Mouse (Mus musculus) forebrain, postnatal 0 days (tissue): ENCODE results near the gene Ccdc43. TPM values are rescaled to one million over a fixed set of nuclear protein-coding genes. Genes with fewer than 3 reads are reported as not detected.

Source experiments
- ATAC-seq: fragments of 200-750 bp; cut with Nextera tagmentation; 2 replicates; pipeline ENCODE4 v1.8.0; 2017; ENCODE audit warnings: mild to moderate bottlenecking, moderate library complexity
- DNase-seq: peaks from one replicate; pipeline ENCODE4 v3.0.0-alpha.2; 2015
- H3K27ac ChIP-seq: fragments of 300-500 bp; sonication (generic); 2 replicates; pipeline ENCODE4 v1.5.1; 2014; ENCODE audit warnings: low read depth, mild to moderate bottlenecking, antibody characterized with exemption, low read length, moderate library complexity, mixed read lengths
- H3K27me3 ChIP-seq: fragments of 300-500 bp; sonication (generic); 2 replicates; pipeline ENCODE4 v1.6.1; 2014; ENCODE audit warnings: mild to moderate bottlenecking, low read length, mixed read lengths; ENCODE audit not compliant: insufficient read depth
- H3K36me3 ChIP-seq: fragments of 300-500 bp; sonication (generic); 2 replicates; pipeline ENCODE4 v1.6.1; 2014; ENCODE audit warnings: mild to moderate bottlenecking, moderate library complexity; ENCODE audit not compliant: insufficient read depth
- H3K4me1 ChIP-seq: fragments of 300-500 bp; sonication (generic); 2 replicates; pipeline ENCODE4 v1.6.1; 2014; ENCODE audit warnings: antibody characterized with exemption; ENCODE audit not compliant: insufficient read depth
- H3K4me2 ChIP-seq: fragments of 300-500 bp; sonication (generic); 2 replicates; pipeline ENCODE4 v1.6.1; 2014; ENCODE audit warnings: low read depth, mild to moderate bottlenecking, moderate library complexity
- H3K4me3 ChIP-seq: fragments of 300-500 bp; sonication (generic); 2 replicates; pipeline ENCODE4 v1.5.1; 2014; ENCODE audit warnings: low read depth, low read length, mixed read lengths
- H3K9ac ChIP-seq: fragments of 300-500 bp; sonication (generic); 2 replicates; pipeline ENCODE4 v1.6.1; 2014; ENCODE audit warnings: mild to moderate bottlenecking
- H3K9me3 ChIP-seq: fragments of 300-500 bp; sonication (generic); 2 replicates; pipeline ENCODE4 v1.6.1; 2016; ENCODE audit warnings: low read length
- CTCF ChIP-seq: sonication (generic); IDR thresholded peaks from 2 replicates; pipeline ENCODE4 v1.5.1; 2016; ENCODE audit warnings: antibody characterized with exemption, control low read depth, low read depth
- WGBS: fragments of 180-500 bp; shearing (Covaris S2); extraction: QIAGEN DNeasy Blood & Tissue Kit; methylation state at CpG from one replicate; pipeline ENCODE4 v1.1.7; 2014; 5-methylcytosine and 5-hydroxymethylcytosine counted together
- polyA plus RNA-seq: library from polyadenylated mRNA; unstranded; fragments of >200 nt; fragmentation: Nextera tagmentation; extraction: Ambion mirVana; gene quantifications from 2 replicates; pipeline ENCODE4 v1.2.1, GENCODE M21; 2015
- total RNA-seq: library from RNA; depleted of rRNA; stranded (reverse); fragments of >200 nt; gene quantifications from 2 replicates; pipeline ENCODE4 v1.2.3, GENCODE M21; 2014

Ccdc43 gene
- total and polyA plus RNA-seq, 2 experiments from 2014 or later: 33.6 to 36.6 TPM

GRCm38 (mm10) chr11:102739278-102739966 lies 41.8 kb upstream of the Ccdc43 start:
- DNase-seq: peak; percentile 94
- peak; percentile 88 for TF ChIP-seq CTCF
- H3K4me2 ChIP-seq: peak overlapping the region; percentile 51
- no peaks in the 10 kb centered on the region for H3K36me3 ChIP-seq
- peak overlapping the region; percentile 24; the same call in 1 of the 2 replicates for H3K4me3 ChIP-seq
- H3K9ac ChIP-seq: peak overlapping the region; percentile 56
- WGBS: 4% methylated on average over 20 of the region's 20 CpGs
- H3K9me3 ChIP-seq: no peaks in the 10 kb centered on the region
- 0 out of 2 replicates have a peak, but pooled peaks cover 6% of the 10 kb centered on the region for H3K4me1 ChIP-seq
- H3K27ac ChIP-seq: peak overlapping the region; percentile 79
- H3K27me3 ChIP-seq: no peaks in the 10 kb centered on the region
- peak; percentile 94 for ATAC-seq

DNA sequence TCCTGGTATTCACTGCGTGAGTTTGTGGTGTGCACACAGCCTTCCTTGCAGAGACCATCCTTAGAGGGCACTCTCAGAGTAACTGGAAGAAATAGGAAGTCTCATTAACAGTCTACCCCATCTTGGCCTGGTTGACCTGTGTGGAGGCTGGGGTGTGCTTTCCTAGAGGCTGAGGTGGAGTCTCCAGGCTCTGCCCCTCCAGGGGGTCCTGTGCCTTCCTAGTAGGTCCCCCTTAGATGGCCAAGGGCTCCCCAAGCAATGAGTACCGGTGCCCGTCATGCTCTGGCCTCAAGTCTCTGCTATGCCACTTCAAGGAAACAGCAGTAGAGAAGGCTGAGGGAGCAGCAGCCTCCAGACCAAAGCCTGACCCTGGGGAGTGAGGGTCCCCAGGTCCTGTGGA lies 40.5 kb upstream of the Ccdc43 start:
- Histone ChIP-seq H3K9ac (no peak overlapping the region), H3K9me3 (no peaks in the 10 kb centered on the region), H3K4me2 (no peak overlapping the region), H3K27ac (no peak overlapping the region), H3K36me3 (no peaks in the 10 kb centered on the region), H3K27me3 (no peaks in the 10 kb centered on the region), H3K4me3 (no peak overlapping the region), H3K4me1 (0 out of 2 replicates have a peak, but pooled peaks cover 6% of the 10 kb centered on the region)
- DNase-seq: no peak
- 75% methylated on average over 3 of the region's 3 CpGs for WGBS
- TF ChIP-seq CTCF: no peak
- no peak for ATAC-seq

DNA sequence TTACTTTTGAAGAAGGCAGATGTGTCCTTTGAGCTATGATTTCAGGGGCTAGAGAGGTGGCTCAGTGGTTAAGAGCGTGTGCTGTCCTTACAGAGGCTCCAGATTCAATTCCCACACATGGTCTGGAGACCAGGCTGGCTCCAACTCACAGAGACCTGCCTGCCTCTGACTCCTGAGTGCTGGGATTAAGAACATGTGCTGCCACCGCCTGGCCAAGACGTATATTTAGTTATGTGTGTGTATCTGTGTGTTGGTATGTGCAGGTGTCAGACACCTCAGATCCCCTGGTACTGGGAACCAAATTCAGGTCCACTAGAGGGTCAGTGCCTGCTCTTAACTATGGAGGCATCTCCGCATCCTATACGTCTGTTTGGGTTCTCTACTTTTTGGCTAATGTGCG lies 37.4 kb upstream of the Ccdc43 start:
- no peak overlapping the region for H3K27ac ChIP-seq
- H3K36me3 ChIP-seq: no peaks in the 10 kb centered on the region
- H3K4me3 ChIP-seq: no peak overlapping the region
- ATAC-seq (no peak), DNase-seq (no peak)
- no peaks in the 10 kb centered on the region for H3K9me3 ChIP-seq
- H3K9ac ChIP-seq: no peak overlapping the region
- H3K27me3 ChIP-seq: no peaks in the 10 kb centered on the region
- H3K4me1 ChIP-seq: 0 out of 2 replicates have a peak, but pooled peaks cover 6% of the 10 kb centered on the region
- no peak overlapping the region for H3K4me2 ChIP-seq
- TF ChIP-seq CTCF: no peak
- WGBS: 89% methylated on average over 6 of the region's 6 CpGs

DNA sequence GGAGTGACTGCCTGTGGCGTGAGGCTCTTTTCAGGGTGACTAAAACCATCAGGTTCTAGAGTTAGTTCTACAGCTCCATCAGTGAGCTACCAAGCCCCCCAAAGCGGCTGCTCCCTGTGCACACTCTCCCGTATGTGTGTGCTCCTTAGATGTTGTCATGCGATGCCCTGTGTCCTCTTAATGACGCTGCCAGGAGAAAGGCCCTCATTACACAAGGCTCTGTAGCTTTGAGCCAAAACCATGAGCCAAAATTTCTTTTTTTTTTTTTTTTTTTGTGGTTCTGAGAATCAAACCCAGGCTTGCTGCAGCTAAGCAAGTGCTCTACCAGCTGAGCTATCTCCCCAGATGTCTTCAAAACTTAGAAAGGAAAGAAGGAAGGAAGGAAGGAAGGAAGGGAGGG lies 35.6 kb upstream of the Ccdc43 start:
- Histone ChIP-seq H3K36me3 (no peaks in the 10 kb centered on the region), H3K4me2 (no peak overlapping the region), H3K27me3 (no peaks in the 10 kb centered on the region), H3K4me3 (no peak overlapping the region), H3K27ac (no peak overlapping the region), H3K9me3 (no peaks in the 10 kb centered on the region), H3K4me1 (no peaks in the 10 kb centered on the region), H3K9ac (no peak overlapping the region)
- DNase-seq (no peak), ATAC-seq (no peak)
- 57% methylated on average over 5 of the region's 5 CpGs for WGBS
- no peak for TF ChIP-seq CTCF

DNA sequence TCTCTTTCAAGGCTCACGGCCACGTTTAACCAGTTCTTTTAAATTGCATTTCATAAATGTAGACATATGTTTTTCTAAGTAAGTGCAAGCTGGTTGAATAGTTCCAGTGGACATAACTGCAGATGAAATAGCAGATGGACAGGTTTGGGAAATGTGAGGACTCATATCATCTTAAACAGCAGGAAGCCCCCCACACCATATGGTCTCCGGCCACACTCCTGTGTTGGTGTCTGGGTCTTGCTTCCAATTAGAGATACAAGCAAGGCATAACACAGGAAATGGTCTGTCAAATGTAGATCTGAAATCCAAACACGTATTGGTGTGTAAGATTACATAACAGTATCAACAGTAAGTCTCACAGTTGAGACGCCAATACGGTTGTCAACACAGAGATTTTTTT lies 33.8 kb upstream of the Ccdc43 start:
- no peaks in the 10 kb centered on the region for H3K36me3 ChIP-seq
- H3K9ac ChIP-seq: no peak overlapping the region
- H3K9me3 ChIP-seq: no peaks in the 10 kb centered on the region
- ATAC-seq: no peak
- no peak overlapping the region for H3K4me2 ChIP-seq
- 79% methylated on average over 6 of the region's 6 CpGs for WGBS
- no peak for TF ChIP-seq CTCF
- no peak overlapping the region for H3K27ac ChIP-seq
- no peaks in the 10 kb centered on the region for H3K27me3 ChIP-seq
- DNase-seq: no peak
- no peaks in the 10 kb centered on the region for H3K4me1 ChIP-seq
- H3K4me3 ChIP-seq: no peak overlapping the region

DNA sequence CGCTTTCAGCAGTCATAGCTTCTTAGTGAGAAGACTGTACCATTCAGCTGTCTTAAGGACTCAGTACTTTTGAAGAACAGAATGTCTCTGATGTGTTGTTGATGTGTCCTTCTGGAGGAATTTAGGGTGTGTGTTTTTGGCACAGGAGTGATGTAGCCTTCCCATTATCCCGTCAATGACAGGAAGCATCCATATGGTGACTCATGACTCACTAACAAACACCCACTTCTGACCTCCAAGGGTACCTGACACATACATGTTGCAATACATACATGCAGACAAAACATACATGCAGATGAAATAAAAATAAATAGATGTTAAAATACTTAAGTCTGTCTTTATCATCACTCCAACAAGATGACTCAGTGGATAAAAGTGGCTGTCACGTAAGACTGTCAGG lies 32.3 kb upstream of the Ccdc43 start:
- H3K9ac ChIP-seq: no peak overlapping the region
- no peaks in the 10 kb centered on the region for H3K27me3 ChIP-seq
- H3K4me1 ChIP-seq: no peaks in the 10 kb centered on the region
- H3K36me3 ChIP-seq: no peaks in the 10 kb centered on the region
- no peak overlapping the region for H3K4me2 ChIP-seq
- TF ChIP-seq CTCF: no peak
- no peaks in the 10 kb centered on the region for H3K9me3 ChIP-seq
- no peak overlapping the region for H3K27ac ChIP-seq
- no peak for DNase-seq
- no peak for ATAC-seq
- H3K4me3 ChIP-seq: no peak overlapping the region
- WGBS: 84% methylated on average over 3 of the region's 3 CpGs

DNA sequence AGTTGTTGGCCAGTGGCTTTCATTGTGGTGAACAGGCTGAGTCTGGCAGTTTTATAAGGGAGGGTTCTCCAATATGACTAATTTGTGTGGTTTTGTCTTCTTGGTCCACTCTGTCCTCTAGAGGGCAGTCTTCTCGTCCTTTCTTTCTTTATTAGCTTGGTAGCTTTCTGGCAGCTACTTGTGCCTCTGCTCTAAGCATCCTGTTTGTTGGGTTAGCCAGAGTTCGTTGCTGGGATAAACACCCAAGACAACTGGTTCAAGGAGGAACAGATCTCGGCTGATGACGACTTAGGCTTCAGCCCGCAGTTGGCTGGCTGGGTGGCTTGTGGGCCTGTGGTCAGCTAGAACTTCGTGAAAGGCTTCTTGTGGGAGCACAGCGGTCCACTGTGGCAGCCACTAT lies 31.0 kb upstream of the Ccdc43 start:
- ATAC-seq: peak; percentile 47
- Histone ChIP-seq H3K27me3 (no peaks in the 10 kb centered on the region), H3K4me2 (no peak overlapping the region), H3K9me3 (no peaks in the 10 kb centered on the region), H3K4me1 (no peaks in the 10 kb centered on the region), H3K36me3 (no peaks in the 10 kb centered on the region), H3K27ac (no peak overlapping the region), H3K9ac (no peak overlapping the region), H3K4me3 (no peak overlapping the region)
- 29% methylated on average over 7 of the region's 7 CpGs for WGBS
- DNase-seq: peak; percentile 64
- peak; percentile 63 for TF ChIP-seq CTCF
